Mouse (Mus musculus) stomach, postnatal 0 days (tissue): ENCODE measurements at regions not wholly inside any gene's neighbourhood (a gene's known extent, or its start where the extent isn't known, plus 50 kb on each side); places are given as distances from the start of the nearest gene placed in this dataset.

ENCODE experiments used
- ATAC-seq: fragments of 200-750 bp; cut with Nextera tagmentation; 2 replicates; pipeline ENCODE4 v1.8.0; 2017; ENCODE audit not compliant: low FRiP score, low TSS enrichment
- DNase-seq: peaks from one replicate; pipeline ENCODE4 v3.0.0-alpha.2; 2016; ENCODE audit warnings: low spot score
- H3K27ac ChIP-seq: fragments of 300-500 bp; sonication (generic); replicated peaks from 2 replicates; pipeline ENCODE4 v1.5.1; 2014; ENCODE audit warnings: mild to moderate bottlenecking, control low read depth
- H3K27me3 ChIP-seq: fragments of 300-500 bp; sonication (generic); 2 replicates; pipeline ENCODE4 v1.6.1; 2014; ENCODE audit warnings: low read length; ENCODE audit not compliant: control insufficient read depth, insufficient read depth
- H3K36me3 ChIP-seq: fragments of 300-500 bp; sonication (generic); 2 replicates; pipeline ENCODE4 v1.6.1; 2014; ENCODE audit warnings: low read length, mixed read lengths; ENCODE audit not compliant: control insufficient read depth, insufficient read depth
- H3K4me1 ChIP-seq: fragments of 300-500 bp; sonication (generic); replicated peaks from 2 replicates; pipeline ENCODE4 v1.6.1; 2014; ENCODE audit warnings: antibody characterized with exemption; ENCODE audit not compliant: control insufficient read depth, insufficient read depth
- H3K4me2 ChIP-seq: fragments of 300-500 bp; sonication (generic); replicated peaks from 2 replicates; pipeline ENCODE4 v1.6.1; 2014; ENCODE audit warnings: low read depth, mild to moderate bottlenecking, control low read depth, moderate library complexity
- H3K4me3 ChIP-seq: fragments of 300-500 bp; sonication (generic); 2 replicates; pipeline ENCODE4 v1.5.1; 2014; ENCODE audit warnings: low read depth, low read length, control low read depth
- H3K9ac ChIP-seq: fragments of 300-500 bp; sonication (generic); 2 replicates; pipeline ENCODE4 v1.6.1; 2014; ENCODE audit warnings: mild to moderate bottlenecking, low read length, control low read depth, mixed read lengths
- H3K9me3 ChIP-seq: fragments of 300-500 bp; sonication (generic); 2 replicates; pipeline ENCODE4 v1.6.1; 2016; ENCODE audit warnings: low read length; ENCODE audit not compliant: control insufficient read depth
- CTCF ChIP-seq: IDR thresholded peaks from 2 replicates; pipeline ENCODE4 v1.5.1; 2016; ENCODE audit warnings: antibody characterized with exemption, low read depth, mild to moderate bottlenecking, moderate library complexity
- EP300 ChIP-seq: optimal IDR thresholded peaks from 2 replicates; pipeline ENCODE3; 2016; ENCODE audit warnings: antibody characterized with exemption
- WGBS: fragments of 180-500 bp; shearing (Covaris S2); extraction: QIAGEN DNeasy Blood & Tissue Kit; methylation state at CpG from one replicate; pipeline ENCODE4 v1.1.7; 2014; 5-methylcytosine and 5-hydroxymethylcytosine counted together

DNA sequence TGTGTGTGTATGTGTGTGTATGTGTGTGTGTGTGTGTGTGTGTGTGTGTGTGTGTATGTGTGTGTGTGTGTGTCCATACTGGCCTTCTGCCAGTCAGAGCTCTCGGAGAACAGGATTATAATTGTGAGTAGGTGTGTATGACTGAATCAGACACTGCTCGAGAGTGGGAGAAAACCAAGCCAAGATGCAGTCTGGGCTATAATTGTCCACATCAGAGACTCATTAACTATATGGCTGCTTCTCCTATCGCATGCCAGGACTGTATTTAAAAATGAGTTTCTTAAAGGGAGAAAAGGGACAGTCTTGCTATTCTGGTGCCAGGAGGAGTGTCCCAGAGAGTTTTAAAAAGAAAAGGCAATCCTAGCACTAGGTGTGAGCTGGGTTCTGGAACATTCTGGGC lies 58.7 kb upstream of the Adpgk start:
- Histone ChIP-seq H3K36me3 (no peaks in the 10 kb centered on the region), H3K9ac (no peak overlapping the region), H3K27ac (no peak overlapping the region), H3K4me2 (no peak overlapping the region), H3K27me3 (no peaks in the 10 kb centered on the region), H3K4me1 (no peaks in the 10 kb centered on the region), H3K4me3 (no peak overlapping the region), H3K9me3 (no peaks in the 10 kb centered on the region)
- WGBS: 27% methylated on average over 3 of the region's 3 CpGs
- no peak for DNase-seq
- no peak for ATAC-seq
- TF ChIP-seq EP300 (no peak), CTCF (no peak)

DNA sequence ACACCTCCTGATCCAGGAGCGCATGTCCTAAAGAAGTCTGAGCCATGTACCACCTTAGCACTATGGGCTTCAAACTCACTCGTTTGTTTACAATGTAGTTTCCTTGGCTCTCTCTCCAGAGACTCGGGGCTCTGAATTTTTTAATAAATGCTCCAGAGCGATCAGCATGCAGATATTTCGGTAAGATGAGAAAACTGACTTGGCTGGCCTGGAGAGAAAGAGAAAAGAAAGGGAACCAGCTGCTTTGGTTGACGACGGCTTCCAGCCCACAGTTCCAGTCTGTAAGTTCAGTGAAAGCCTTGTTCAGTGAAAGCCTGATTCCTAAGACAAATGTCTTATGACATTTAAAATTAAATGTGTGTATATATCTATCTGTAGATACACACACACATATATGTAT lies 59.4 kb upstream of the Adpgk start:
- no peaks in the 10 kb centered on the region for H3K9me3 ChIP-seq
- ATAC-seq (no peak), DNase-seq (no peak)
- H3K27ac ChIP-seq: no peak overlapping the region
- no peak overlapping the region for H3K4me2 ChIP-seq
- H3K36me3 ChIP-seq: no peaks in the 10 kb centered on the region
- H3K9ac ChIP-seq: no peak overlapping the region
- WGBS: 52% methylated on average over 7 of the region's 7 CpGs
- TF ChIP-seq CTCF: no peak
- no peak for TF ChIP-seq EP300
- H3K4me3 ChIP-seq: no peak overlapping the region
- H3K27me3 ChIP-seq: no peaks in the 10 kb centered on the region
- H3K4me1 ChIP-seq: no peaks in the 10 kb centered on the region

- TF ChIP-seq CTCF (no peak), EP300 (no peak)
- H3K27me3 ChIP-seq: no peaks in the 10 kb centered on the region
- H3K27ac ChIP-seq: no peak overlapping the region
- 46% methylated on average over 5 of the region's 5 CpGs for WGBS
- no peaks in the 10 kb centered on the region for H3K36me3 ChIP-seq
- no peak for DNase-seq
- no peak overlapping the region for H3K4me2 ChIP-seq
- no peak for ATAC-seq
- no peaks in the 10 kb centered on the region for H3K4me1 ChIP-seq
- H3K9me3 ChIP-seq: no peaks in the 10 kb centered on the region
- no peak overlapping the region for H3K9ac ChIP-seq
- H3K4me3 ChIP-seq: no peak overlapping the region
Measured at GRCm38 (mm10) chr9:59231186-59231585, 60.2 kb upstream of the Adpgk start.

GRCm38 (mm10) chr9:59230161-59230560 lies 61.2 kb upstream of the Adpgk start:
- Histone ChIP-seq H3K9me3 (no peaks in the 10 kb centered on the region), H3K27me3 (no peaks in the 10 kb centered on the region), H3K36me3 (no peaks in the 10 kb centered on the region), H3K4me1 (no peaks in the 10 kb centered on the region), H3K4me2 (no peak overlapping the region), H3K27ac (no peak overlapping the region), H3K4me3 (no peak overlapping the region), H3K9ac (no peak overlapping the region)
- DNase-seq: no peak
- WGBS: 62% methylated on average over 5 of the region's 5 CpGs
- TF ChIP-seq CTCF (no peak), EP300 (no peak)
- no peak for ATAC-seq

DNA sequence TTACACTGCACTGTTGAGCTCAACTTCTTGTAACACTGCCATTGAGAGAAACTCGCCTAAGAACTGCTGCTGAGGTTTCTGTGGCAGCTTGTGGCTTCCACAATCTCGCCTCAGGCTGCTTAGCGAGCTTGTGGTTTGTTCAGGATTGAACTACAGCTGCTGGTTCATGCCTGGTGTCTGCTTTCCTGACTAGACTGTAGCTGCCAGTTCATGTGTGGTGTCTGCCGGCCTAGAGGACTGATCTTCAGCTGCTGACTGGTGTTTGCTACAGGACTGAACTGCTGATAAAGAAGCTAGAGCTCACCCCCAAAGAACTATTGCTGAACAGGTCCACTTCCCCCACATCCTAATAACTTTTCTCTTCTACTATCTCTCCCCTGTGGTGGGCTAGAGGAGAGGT lies 63.4 kb upstream of the Adpgk start:
- DNase-seq: no peak
- 80% methylated on average over 4 of the region's 4 CpGs for WGBS
- Histone ChIP-seq H3K4me2 (no peak overlapping the region), H3K4me3 (no peak overlapping the region), H3K4me1 (no peaks in the 10 kb centered on the region), H3K9ac (no peak overlapping the region), H3K36me3 (no peaks in the 10 kb centered on the region), H3K9me3 (no peaks in the 10 kb centered on the region), H3K27me3 (no peaks in the 10 kb centered on the region), H3K27ac (no peak overlapping the region)
- TF ChIP-seq EP300 (no peak), CTCF (no peak)
- ATAC-seq: no peak

DNA sequence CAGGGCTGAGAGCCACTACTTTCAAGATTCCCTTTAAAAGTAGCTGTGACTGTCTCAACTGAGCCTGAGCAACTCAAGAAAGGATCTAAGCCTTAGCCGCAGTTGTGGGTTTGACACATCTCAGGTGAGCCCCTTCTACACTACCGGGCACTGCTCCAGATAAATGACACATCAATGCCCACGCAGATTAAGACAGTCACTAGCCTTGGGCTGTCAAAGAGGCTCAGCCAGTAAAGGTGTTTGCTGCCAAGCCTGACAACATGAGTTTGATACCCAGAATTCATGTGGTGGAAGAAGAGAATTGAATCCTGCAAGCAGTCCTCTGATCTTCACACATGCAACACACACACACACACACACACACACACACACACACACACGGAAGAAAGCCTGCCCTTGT lies 65.0 kb upstream of the Adpgk start:
- H3K4me2 ChIP-seq: no peak overlapping the region
- ATAC-seq (no peak), DNase-seq (no peak)
- H3K4me1 ChIP-seq: no peaks in the 10 kb centered on the region
- TF ChIP-seq CTCF (no peak), EP300 (no peak)
- no peaks in the 10 kb centered on the region for H3K9me3 ChIP-seq
- no peak overlapping the region for H3K9ac ChIP-seq
- no peak overlapping the region for H3K4me3 ChIP-seq
- H3K27me3 ChIP-seq: no peaks in the 10 kb centered on the region
- WGBS: 77% methylated on average over 4 of the region's 4 CpGs
- H3K36me3 ChIP-seq: no peaks in the 10 kb centered on the region
- H3K27ac ChIP-seq: no peak overlapping the region
